Mouse (Mus musculus) olfactory bulb, adult 2 months (tissue): Measurements from ENCODE around the gene Pcnx3.

Experiments
- CTCF ChIP-seq: fragments of 200-500 bp; IDR thresholded peaks from 2 replicates; pipeline ENCODE4 v1.5.1; 2012; ENCODE audit warnings: low read depth, mild to moderate bottlenecking, low read length, moderate library complexity; ENCODE audit not compliant: insufficient read depth
- POLR2A ChIP-seq: fragments of 200-500 bp; IDR thresholded peaks from 2 replicates; pipeline ENCODE4 v1.6.1; 2012; ENCODE audit warnings: mild to moderate bottlenecking, low read depth, low read length, moderate library complexity; ENCODE audit not compliant: insufficient read depth

- TF ChIP-seq POLR2A: no peak
- TF ChIP-seq CTCF: no peak
Measured at GRCm38 (mm10) chr19:5721233-5721632, 32.5 kb upstream of the Pcnx3 start.
